Mouse (Mus musculus) G1E (cell line): ENCODE results near the gene Ggt6.

Source experiments
- CTCF ChIP-seq: IDR thresholded peaks from 2 replicates; pipeline ENCODE4 v1.5.1; 2012; ENCODE audit warnings: low read depth, low read length, inconsistent platforms, mixed read lengths
- GATA1 ChIP-seq: IDR thresholded peaks from 2 replicates; pipeline ENCODE4 v1.6.1; 2012; ENCODE audit warnings: borderline replicate concordance, low read length, inconsistent platforms, mixed read lengths
- POLR2AphosphoS5 ChIP-seq: IDR thresholded peaks from 2 replicates; pipeline ENCODE4 v1.6.1; 2012; ENCODE audit warnings: low read depth, low read length, inconsistent platforms; ENCODE audit not compliant: insufficient replicate concordance
- TAL1 ChIP-seq: conservative IDR thresholded peaks from 2 replicates; pipeline ENCODE4 v1.6.1; 2012; ENCODE audit warnings: low read depth, low read length, inconsistent platforms, mixed read lengths

DNA sequence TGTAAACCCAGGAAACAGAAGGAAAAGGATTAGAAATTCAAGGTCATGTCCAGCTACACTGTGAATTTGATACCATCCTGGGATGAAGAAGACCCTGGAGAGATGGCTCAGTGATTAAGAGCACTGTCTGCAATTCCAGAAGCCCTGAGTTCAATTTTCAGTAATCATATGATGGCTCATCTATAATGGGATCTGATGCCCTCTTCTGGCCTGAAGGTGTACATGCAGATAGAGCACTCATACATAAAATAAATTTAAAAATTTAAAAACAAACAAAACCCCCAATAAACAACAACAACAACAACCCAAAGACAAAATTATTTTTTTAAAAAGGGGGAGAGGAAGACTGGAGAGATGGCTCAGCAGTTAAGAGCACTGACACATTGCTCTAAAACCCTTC lies 8.4 kb upstream of the Ggt6 start:
- TF ChIP-seq CTCF, result no peak
- TF ChIP-seq TAL1, result no peak
- no peak for TF ChIP-seq POLR2AphosphoS5
- TF ChIP-seq GATA1, result no peak
